Mouse (Mus musculus): ENCODE results near the gene Elmo2. TPM values are rescaled to one million over a fixed set of nuclear protein-coding genes. Genes with fewer than 3 reads are reported as not detected.

The Elmo2 gene
- total and polyA plus RNA-seq, 3 experiments, result 9.0 to 11.7 (median 10.1) TPM

GRCm38 (mm10) chr2:165301409-165301808, 24.9 kb downstream of the Elmo2 start:
- no peak overlapping the region for H3K4me3 ChIP-seq (replicated peaks in 1 of 3; ENCODE audit: low read depth in 2 of 3, low read length in 2 of 3, poor library complexity in 1 of 3)
- no peaks in the 10 kb centered on the region for H3K27me3 ChIP-seq (replicated peaks)
- DNase-seq (ENCODE audit: extremely low read depth), result no peak
- no peaks in the 10 kb centered on the region for H3K4me1 ChIP-seq (ENCODE audit: control insufficient read depth in 1 of 2, insufficient read depth in 2 of 2)
- no peak overlapping the region for H3K27ac ChIP-seq (ENCODE audit: insufficient read depth, low read depth)
- H3K36me3 ChIP-seq (replicated peaks in 1 of 2; ENCODE audit: control insufficient read depth in 1 of 2, insufficient read depth in 1 of 2, low read length in 1 of 2), result peaks cover 53 to 86% of the 10 kb centered on the region in 2 experiments
- dilution Hi-C loops (cut with MboI; ENCODE audit: extremely low pct_ligation_motif_present, extremely low pct_unique_long_range_greater_than_20kb, low sequenced_read_pairs), result no loop called here
- no peak overlapping the region for H3K9ac ChIP-seq (ENCODE audit: insufficient read depth, low read depth)
- H3K9me3 ChIP-seq (replicated peaks; ENCODE audit: low read length), result peaks cover 3% of the 10 kb centered on the region
- no peaks in the 10 kb centered on the region for H3K79me2 ChIP-seq (replicated peaks; ENCODE audit: control insufficient read depth, extremely low read depth, insufficient read depth, poor library complexity, severe bottlenecking)
- in situ Hi-C loops (cut with MboI; ENCODE audit: low pct_ligation_motif_present, low pct_unique_long_range_greater_than_20kb, low sequenced_read_pairs), result no loop called here
- H3K4me2 ChIP-seq (ENCODE audit: insufficient read depth, low read depth, poor library complexity, severe bottlenecking), result no peak overlapping the region
- no peak for TF ChIP-seq MAZ (IDR thresholded peaks at IDR 0.05; ENCODE audit: low read depth, low read length)
- TF ChIP-seq MYC (IDR thresholded peaks at IDR 0.05; ENCODE audit: low read depth, low read length), result no peak
- TF ChIP-seq ELF1 (IDR thresholded peaks at IDR 0.05; ENCODE audit: low read depth, low read length), result no peak
- TF ChIP-seq TCF12 (IDR thresholded peaks at IDR 0.05; ENCODE audit: low read depth, low read length), result no peak
- TF ChIP-seq ZNF384 (IDR thresholded peaks at IDR 0.05; ENCODE audit: low read depth, low read length), result no peak
- TF ChIP-seq ZMIZ1 (IDR thresholded peaks at IDR 0.05; ENCODE audit: low read depth, low read length), result no peak
- no peak for TF ChIP-seq MAFK (IDR thresholded peaks at IDR 0.05; ENCODE audit: insufficient replicate concordance, low read length)
- TF ChIP-seq JUND (conservative IDR thresholded peaks at IDR 0.05; ENCODE audit: low read depth, low read length), result no peak
- no peak for TF ChIP-seq CHD2 (IDR thresholded peaks at IDR 0.05; ENCODE audit: low read length)
- no peak for TF ChIP-seq POLR2AphosphoS2 (IDR thresholded peaks at IDR 0.05; ENCODE audit: low read depth, low read length)
- TF ChIP-seq ZKSCAN1 (IDR thresholded peaks at IDR 0.05; ENCODE audit: borderline replicate concordance, low read depth, low read length), result no peak
- no peak for TF ChIP-seq ETS1 (conservative IDR thresholded peaks at IDR 0.05; ENCODE audit: low read depth, low read length)
- TF ChIP-seq SIN3A (IDR thresholded peaks at IDR 0.05; ENCODE audit: low read length), result no peak
- no peak for TF ChIP-seq BHLHE40 (IDR thresholded peaks at IDR 0.05; ENCODE audit: low read depth, low read length)
- no peak for TF ChIP-seq KAT2A (IDR thresholded peaks at IDR 0.05; ENCODE audit: insufficient replicate concordance, low read length)

GRCm38 (mm10) chr2:165300885-165301284, 25.4 kb downstream of the Elmo2 start:
- Histone ChIP-seq H3K4me2 (ENCODE audit: insufficient read depth, low read depth, poor library complexity, severe bottlenecking) (no peak overlapping the region), H3K4me3 (replicated peaks in 1 of 3; ENCODE audit: low read depth in 2 of 3, low read length in 2 of 3, poor library complexity in 1 of 3) (no peak overlapping the region), H3K27me3 (replicated peaks) (no peaks in the 10 kb centered on the region), H3K9me3 (replicated peaks; ENCODE audit: low read length) (peaks cover 3% of the 10 kb centered on the region), H3K79me2 (replicated peaks; ENCODE audit: control insufficient read depth, extremely low read depth, insufficient read depth, poor library complexity, severe bottlenecking) (no peaks in the 10 kb centered on the region), H3K27ac (ENCODE audit: insufficient read depth, low read depth) (no peak overlapping the region), H3K9ac (ENCODE audit: insufficient read depth, low read depth) (no peak overlapping the region), H3K36me3 (replicated peaks in 1 of 2; ENCODE audit: control insufficient read depth in 1 of 2, insufficient read depth in 1 of 2, low read length in 1 of 2) (peaks cover 58 to 88% of the 10 kb centered on the region in 2 experiments), H3K4me1 (ENCODE audit: control insufficient read depth in 1 of 2, insufficient read depth in 2 of 2) (no peaks in the 10 kb centered on the region)
- no peak for TF ChIP-seq CTCF (conservative IDR thresholded peaks at IDR 0.05 in 1 of 2, IDR thresholded peaks at IDR 0.05 in 1 of 2; ENCODE audit: low read depth in 2 of 2, low read length in 2 of 2)
- no peak for TF ChIP-seq JUN (IDR thresholded peaks at IDR 0.05; ENCODE audit: insufficient read depth, low read depth, low read length)
- no peak for TF ChIP-seq NELFE (IDR thresholded peaks at IDR 0.05; ENCODE audit: low read depth, low read length)
- TF ChIP-seq MAZ (IDR thresholded peaks at IDR 0.05; ENCODE audit: low read depth, low read length), result no peak
- no peak for TF ChIP-seq TCF12 (IDR thresholded peaks at IDR 0.05; ENCODE audit: low read depth, low read length)
- TF ChIP-seq HCFC1 (IDR thresholded peaks at IDR 0.05; ENCODE audit: low read depth, low read length), result no peak
- no peak for TF ChIP-seq ZNF384 (IDR thresholded peaks at IDR 0.05; ENCODE audit: low read depth, low read length)
- no peak for TF ChIP-seq BHLHE40 (IDR thresholded peaks at IDR 0.05; ENCODE audit: low read depth, low read length)
- no peak for TF ChIP-seq TBP (conservative IDR thresholded peaks at IDR 0.05; ENCODE audit: low read depth, low read length)
- TF ChIP-seq KAT2A (IDR thresholded peaks at IDR 0.05; ENCODE audit: insufficient replicate concordance, low read length), result no peak
- TF ChIP-seq CHD1 (IDR thresholded peaks at IDR 0.05; ENCODE audit: low read depth, low read length), result no peak
- TF ChIP-seq POLR2A (IDR thresholded peaks at IDR 0.05; ENCODE audit: low read depth, low read length), result no peak
- TF ChIP-seq RAD21 (IDR thresholded peaks at IDR 0.05; ENCODE audit: low read depth, low read length), result no peak
- no peak for TF ChIP-seq MXI1 (IDR thresholded peaks at IDR 0.05; ENCODE audit: low read depth, low read length)
- no peak for TF ChIP-seq NRF1 (IDR thresholded peaks at IDR 0.05; ENCODE audit: low read depth, low read length)
- no peak for TF ChIP-seq JUND (conservative IDR thresholded peaks at IDR 0.05; ENCODE audit: low read depth, low read length)
- TF ChIP-seq IRF4 (IDR thresholded peaks at IDR 0.05; ENCODE audit: low read depth, low read length), result no peak
- no peak for TF ChIP-seq GABPA (IDR thresholded peaks at IDR 0.05; ENCODE audit: insufficient replicate concordance, low read depth, low read length)
- no peak for TF ChIP-seq CHD2 (IDR thresholded peaks at IDR 0.05; ENCODE audit: low read length)
- in situ Hi-C loops (cut with MboI; ENCODE audit: low pct_ligation_motif_present, low pct_unique_long_range_greater_than_20kb, low sequenced_read_pairs), result no loop called here
- DNase-seq (ENCODE audit: extremely low read depth), result no peak
- dilution Hi-C loops (cut with MboI; ENCODE audit: extremely low pct_ligation_motif_present, extremely low pct_unique_long_range_greater_than_20kb, low sequenced_read_pairs), result no loop called here
